Mouse (Mus musculus) neural tube, embryonic 14.5 days (tissue): Measurements from ENCODE around the gene Tmem107. TPM values are rescaled to one million over a fixed set of nuclear protein-coding genes. Genes with fewer than 3 reads are reported as not detected.

Experiments used
- ATAC-seq: fragments of 200-750 bp; cut with Nextera tagmentation; 2 replicates; pipeline ENCODE4 v1.8.0; 2017; ENCODE audit warnings: low read depth, mild to moderate bottlenecking, moderate TSS enrichment, moderate library complexity
- H3K27ac ChIP-seq: fragments of 300-500 bp; sonication (generic); 2 replicates; pipeline ENCODE4 v1.5.1; 2014; ENCODE audit warnings: low read depth, mild to moderate bottlenecking, control low read depth, low read length, moderate library complexity, mixed read lengths
- H3K27me3 ChIP-seq: fragments of 300-500 bp; sonication (generic); 2 replicates; pipeline ENCODE4 v1.6.1; 2014; ENCODE audit warnings: low read length; ENCODE audit not compliant: control insufficient read depth, insufficient read depth
- H3K36me3 ChIP-seq: fragments of 300-500 bp; sonication (generic); 2 replicates; pipeline ENCODE4 v1.6.1; 2014; ENCODE audit warnings: low read length, mixed read lengths; ENCODE audit not compliant: control insufficient read depth, insufficient read depth
- H3K4me1 ChIP-seq: fragments of 300-500 bp; sonication (generic); 2 replicates; pipeline ENCODE4 v1.6.1; 2014; ENCODE audit warnings: low read length; ENCODE audit not compliant: control insufficient read depth, insufficient read depth
- H3K4me2 ChIP-seq: fragments of 300-500 bp; sonication (generic); 2 replicates; pipeline ENCODE4 v1.6.1; 2014; ENCODE audit warnings: mild to moderate bottlenecking, low read depth, low read length, control low read depth
- H3K4me3 ChIP-seq: fragments of 300-500 bp; sonication (generic); 2 replicates; pipeline ENCODE4 v1.5.1; 2014; ENCODE audit warnings: low read depth, low read length, control low read depth, mixed read lengths
- H3K9ac ChIP-seq: fragments of 300-500 bp; sonication (generic); replicated peaks from 2 replicates; pipeline ENCODE4 v1.6.1; 2014; ENCODE audit warnings: low read depth, mild to moderate bottlenecking, control low read depth, low read length, mixed read lengths
- H3K9me3 ChIP-seq: fragments of 300-500 bp; sonication (generic); 2 replicates; pipeline ENCODE4 v1.6.1; 2016; ENCODE audit warnings: low read length; ENCODE audit not compliant: control insufficient read depth
- WGBS: fragments of 180-500 bp; shearing (Covaris S2); extraction: QIAGEN DNeasy Blood & Tissue Kit; methylation state at CpG from one replicate; pipeline ENCODE4 v1.1.7; 2014; 5-methylcytosine and 5-hydroxymethylcytosine counted together
- polyA plus RNA-seq: library from polyadenylated mRNA; unstranded; fragments of >200 nt; fragmentation: Nextera tagmentation; extraction: Ambion mirVana; gene quantifications from 2 replicates; pipeline ENCODE4 v1.2.1, GENCODE M21; 2014

Gene Tmem107
- polyA plus RNA-seq, 1 experiment from 2014 or later = 27.7 TPM

DNA sequence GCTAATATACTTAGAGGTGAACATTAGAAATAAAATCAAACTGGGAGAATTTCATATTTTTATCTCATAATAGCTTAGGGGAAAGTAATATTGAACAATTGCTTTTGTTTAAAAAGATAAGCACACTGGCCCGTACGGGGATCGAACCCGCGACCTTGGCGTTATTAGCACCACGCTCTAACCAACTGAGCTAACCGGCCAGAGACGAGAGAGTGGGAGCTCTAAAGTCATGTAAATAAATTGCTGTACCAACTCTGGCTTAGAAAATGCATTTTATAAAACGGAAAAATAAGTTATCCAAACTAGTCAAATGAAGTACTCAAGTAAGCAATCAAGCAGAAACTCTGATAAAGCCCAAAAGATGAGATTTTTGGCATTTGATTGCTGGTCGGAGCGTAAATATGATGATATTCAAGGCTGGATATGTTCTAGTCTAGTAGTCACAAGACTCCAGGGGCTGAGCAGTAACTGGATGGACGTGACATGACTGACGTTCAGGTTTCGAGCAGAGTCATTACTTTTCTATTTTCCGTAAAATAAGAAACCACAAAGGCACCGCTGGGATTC, 8.3 kb upstream of the Tmem107 start:
- Histone ChIP-seq H3K4me2 (peak overlapping the region; percentile 79), H3K4me1 (peaks cover 30% of the 10 kb centered on the region), H3K4me3 (peak overlapping the region; percentile 70), H3K9ac (no peak overlapping the region), H3K9me3 (no peaks in the 10 kb centered on the region), H3K27ac (peak overlapping the region; percentile 52; the same call in 1 of the 2 replicates), H3K36me3 (no peaks in the 10 kb centered on the region), H3K27me3 (no peaks in the 10 kb centered on the region)
- no peak for ATAC-seq
- 1% methylated on average over 17 of the region's 17 CpGs for WGBS

DNA sequence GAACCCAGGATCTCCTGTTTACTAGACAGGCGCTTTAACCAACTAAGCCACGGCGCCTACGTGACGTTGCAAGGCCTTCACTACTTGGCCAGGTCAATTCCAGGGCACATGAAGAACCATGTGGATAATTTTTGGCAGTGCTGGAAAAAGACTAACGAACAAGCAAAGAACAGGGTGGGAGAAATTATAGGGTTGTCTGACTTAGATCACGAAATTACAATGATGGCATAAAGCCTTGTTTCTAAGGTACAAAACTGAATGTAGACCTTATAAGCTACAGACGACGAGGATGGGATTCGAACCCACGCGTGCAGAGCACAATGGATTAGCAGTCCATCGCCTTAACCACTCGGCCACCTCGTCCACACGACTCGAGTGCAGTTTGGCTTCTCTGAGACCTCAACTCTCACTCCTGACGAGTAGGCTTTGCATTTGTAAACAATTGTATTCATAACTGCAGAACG, 7.8 kb upstream of the Tmem107 start:
- peaks cover 31% of the 10 kb centered on the region for H3K4me1 ChIP-seq
- H3K4me3 ChIP-seq = peak overlapping the region; percentile 70
- H3K4me2 ChIP-seq = peak overlapping the region; percentile 76
- H3K27ac ChIP-seq = peak overlapping the region; percentile 52; the same call in 1 of the 2 replicates
- peak; percentile 60 for ATAC-seq
- no peak overlapping the region for H3K9ac ChIP-seq
- H3K27me3 ChIP-seq = no peaks in the 10 kb centered on the region
- WGBS = under 1% methylated on average over 19 of the region's 19 CpGs
- H3K36me3 ChIP-seq = no peaks in the 10 kb centered on the region
- H3K9me3 ChIP-seq = no peaks in the 10 kb centered on the region

DNA sequence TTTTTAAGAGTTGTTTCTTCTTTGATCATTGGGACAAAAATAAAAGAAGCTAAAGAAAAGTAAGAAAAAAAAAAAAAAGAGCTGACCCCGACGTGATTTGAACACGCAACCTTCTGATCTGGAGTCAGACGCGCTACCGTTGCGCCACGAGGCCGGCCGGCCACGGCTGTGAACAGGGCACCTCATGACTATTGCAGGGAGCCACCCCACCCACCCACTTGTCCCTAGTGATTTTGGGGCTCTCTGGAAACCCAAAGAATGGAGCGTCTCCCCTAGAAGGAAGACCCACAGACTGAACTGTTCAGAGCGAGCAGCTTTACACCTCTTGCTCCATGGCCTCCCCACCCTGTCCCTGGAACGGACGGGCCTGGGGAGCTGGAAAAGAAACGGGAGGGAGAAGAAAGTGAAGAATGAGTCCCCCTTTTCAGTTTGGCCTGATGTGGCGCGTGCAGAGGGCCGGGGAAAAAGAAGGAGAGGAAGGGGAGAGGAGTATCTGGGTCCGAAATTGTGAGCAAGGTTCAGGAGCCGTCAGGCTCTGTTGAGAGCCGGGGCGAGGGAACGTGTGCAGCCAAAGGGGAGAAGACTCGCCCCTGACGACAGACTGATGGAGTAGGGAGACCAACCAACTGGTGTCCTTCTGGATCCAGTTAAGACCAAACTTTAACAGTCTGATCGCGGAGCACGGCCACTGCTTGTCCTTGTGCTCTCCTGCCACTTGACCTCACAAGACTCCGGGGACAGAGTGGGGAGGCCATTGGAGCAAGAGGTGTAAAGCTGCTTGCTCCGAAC, 7.0 kb upstream of the Tmem107 start:
- Histone ChIP-seq H3K9me3 (no peaks in the 10 kb centered on the region), H3K27me3 (no peaks in the 10 kb centered on the region), H3K4me2 (peak overlapping the region; percentile 76), H3K9ac (peak overlapping the region; percentile 59), H3K4me1 (peaks cover 25% of the 10 kb centered on the region), H3K4me3 (peak overlapping the region; percentile 70), H3K27ac (peak overlapping the region; percentile 39), H3K36me3 (no peaks in the 10 kb centered on the region)
- 0 out of 2 replicates have a peak, but pooled peaks have one; percentile 29 for ATAC-seq
- WGBS = under 1% methylated on average over 31 of the region's 31 CpGs

DNA sequence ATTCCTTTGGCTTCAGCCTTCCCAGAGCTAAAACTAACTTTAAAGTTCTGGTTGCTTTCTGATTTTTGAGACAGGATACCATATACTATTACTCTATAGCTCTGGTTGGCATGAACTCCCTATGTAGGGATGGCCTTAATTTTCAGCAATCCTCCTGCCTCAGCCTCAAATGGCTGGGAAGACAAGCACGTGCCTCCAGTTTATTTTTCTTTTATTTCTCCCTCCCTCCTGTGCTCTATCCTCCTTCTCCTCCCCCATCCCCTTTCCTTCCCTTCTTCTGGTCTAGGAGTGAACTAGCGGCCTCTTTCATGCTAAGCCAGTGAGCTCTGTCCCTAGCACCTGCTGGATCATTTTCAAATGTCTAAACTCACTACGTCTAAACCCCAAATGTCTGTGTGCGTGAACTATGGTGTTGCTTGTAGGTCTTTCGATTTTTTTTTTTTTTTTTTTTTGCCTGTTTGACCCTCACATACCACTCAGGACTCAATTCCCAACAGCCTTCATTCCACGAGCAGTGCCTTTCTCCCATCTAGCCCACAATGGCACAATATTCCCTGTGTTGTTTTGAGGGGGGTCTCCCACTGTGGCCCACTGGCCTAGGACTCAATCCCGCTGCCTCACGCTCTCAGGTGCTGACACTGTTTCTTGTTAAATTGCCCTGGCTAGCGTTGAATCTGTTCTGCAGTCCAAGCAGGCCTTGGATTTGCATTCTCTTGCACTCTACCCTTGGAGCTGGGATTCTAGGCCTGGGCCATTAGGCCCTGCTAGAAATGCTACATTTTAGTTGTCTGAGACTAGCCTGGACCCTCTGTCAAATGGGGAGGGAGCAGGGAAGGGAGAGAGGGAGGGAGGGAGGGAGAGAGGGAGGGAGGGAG, 6.1 kb upstream of the Tmem107 start:
- Histone ChIP-seq H3K27ac (no peak overlapping the region), H3K9me3 (no peaks in the 10 kb centered on the region), H3K4me3 (peak overlapping the region; percentile 70), H3K4me2 (peak overlapping the region; percentile 76), H3K4me1 (peaks cover 25% of the 10 kb centered on the region), H3K36me3 (no peaks in the 10 kb centered on the region), H3K27me3 (no peaks in the 10 kb centered on the region), H3K9ac (peak overlapping the region; percentile 59; the same call in 1 of the 2 replicates)
- ATAC-seq = no peak
- 59% methylated on average over 9 of the region's 9 CpGs for WGBS

DNA sequence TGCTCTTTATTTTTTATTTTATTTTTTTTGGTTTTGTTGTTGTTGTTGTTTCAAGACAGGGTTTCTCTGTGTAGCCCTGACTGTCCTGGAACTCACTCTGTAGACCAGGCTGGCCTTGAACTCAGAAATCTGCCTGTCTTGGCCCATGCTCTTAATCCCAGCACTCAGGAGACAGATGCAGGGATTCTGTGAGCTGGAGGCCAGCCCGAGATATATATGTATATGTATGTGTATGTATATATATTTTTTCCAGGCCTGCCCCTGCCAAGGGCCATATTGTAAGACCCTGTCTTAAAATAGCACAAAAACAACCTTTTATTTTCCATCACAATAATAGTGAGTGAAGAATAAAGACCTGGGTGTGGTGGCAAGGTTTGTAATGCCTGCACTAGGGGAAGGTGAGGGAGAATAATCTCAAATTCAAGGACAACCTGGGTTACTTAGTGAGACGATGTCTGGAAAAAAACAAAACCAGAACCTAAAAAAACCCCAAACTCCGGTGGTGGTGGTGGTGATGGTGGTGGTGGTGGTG, 5.1 kb upstream of the Tmem107 start:
- H3K4me1 ChIP-seq = peaks cover 29% of the 10 kb centered on the region
- no peak overlapping the region for H3K4me3 ChIP-seq
- H3K27me3 ChIP-seq = no peaks in the 10 kb centered on the region
- H3K9ac ChIP-seq = no peak overlapping the region
- ATAC-seq = no peak
- 60% methylated on average over 3 of the region's 3 CpGs for WGBS
- H3K27ac ChIP-seq = no peak overlapping the region
- H3K9me3 ChIP-seq = no peaks in the 10 kb centered on the region
- peak overlapping the region; percentile 73 for H3K4me2 ChIP-seq
- no peaks in the 10 kb centered on the region for H3K36me3 ChIP-seq

DNA sequence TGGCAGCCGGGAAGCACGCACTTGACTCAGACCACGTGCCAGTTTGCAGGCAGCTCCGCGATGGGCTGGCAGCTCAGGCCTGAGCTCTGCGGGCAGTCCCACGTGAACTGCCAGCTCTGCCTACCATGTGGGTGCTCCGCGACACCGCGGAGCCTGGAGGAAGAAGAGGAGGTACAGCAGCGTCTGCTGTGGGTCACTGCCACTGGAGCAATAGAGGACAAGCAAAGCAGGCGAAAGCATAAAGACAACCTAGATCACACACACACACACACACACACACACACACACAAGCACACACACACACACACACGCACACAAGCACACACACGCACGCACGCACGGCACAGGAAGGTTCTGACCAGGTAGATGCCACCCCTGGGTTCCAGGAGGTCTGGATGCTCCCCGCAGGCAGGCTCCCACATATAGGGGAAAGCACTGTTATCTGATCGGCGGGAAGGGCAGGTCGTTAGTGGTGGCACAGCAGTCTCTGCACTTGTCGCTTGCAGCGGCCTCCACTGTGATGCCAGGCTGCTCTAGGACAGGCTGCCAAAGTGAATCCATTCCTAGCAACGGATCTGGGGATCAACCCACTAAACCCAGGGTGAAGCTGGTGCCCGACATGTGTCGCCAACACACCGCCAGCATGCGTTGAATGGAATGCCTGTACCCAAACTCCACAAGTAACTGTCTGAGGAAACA, 4.3 kb upstream of the Tmem107 start:
- Histone ChIP-seq H3K9me3 (no peaks in the 10 kb centered on the region), H3K4me2 (peak overlapping the region; percentile 73), H3K27me3 (no peaks in the 10 kb centered on the region), H3K36me3 (no peaks in the 10 kb centered on the region), H3K4me1 (peaks cover 25% of the 10 kb centered on the region), H3K4me3 (peak overlapping the region; percentile 33), H3K27ac (no peak overlapping the region), H3K9ac (peak overlapping the region; percentile 34; the same call in 1 of the 2 replicates)
- WGBS = 2% methylated on average over 26 of the region's 29 CpGs
- no peak for ATAC-seq

DNA sequence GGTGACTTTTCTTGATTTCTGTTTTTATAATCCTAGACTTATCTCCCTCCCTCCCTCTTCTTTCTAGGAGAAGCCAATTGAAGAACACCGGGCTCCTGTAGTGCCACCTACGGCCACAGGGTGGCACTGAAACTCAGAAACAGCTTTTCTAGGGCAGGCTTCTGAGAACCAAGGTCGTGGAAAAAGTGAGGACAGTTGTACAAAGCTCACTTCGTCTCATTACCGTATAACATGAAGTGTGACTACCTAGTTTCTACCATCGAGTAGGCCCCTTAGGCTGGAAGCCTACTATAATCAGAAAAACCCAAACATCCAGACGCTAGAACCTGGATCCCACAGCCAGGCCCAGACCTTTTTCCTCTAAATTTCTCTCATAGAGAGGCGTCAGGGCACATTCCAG, 3.6 kb upstream of the Tmem107 start:
- ATAC-seq = no peak
- H3K36me3 ChIP-seq = no peaks in the 10 kb centered on the region
- H3K27ac ChIP-seq = no peak overlapping the region
- no peaks in the 10 kb centered on the region for H3K27me3 ChIP-seq
- H3K4me3 ChIP-seq = peak overlapping the region; percentile 33
- 12% methylated on average over 8 of the region's 8 CpGs for WGBS
- H3K9me3 ChIP-seq = no peaks in the 10 kb centered on the region
- H3K4me1 ChIP-seq = peaks cover 25% of the 10 kb centered on the region
- H3K4me2 ChIP-seq = peak overlapping the region; percentile 73
- no peak overlapping the region; the same call in 1 of the 2 replicates for H3K9ac ChIP-seq

DNA sequence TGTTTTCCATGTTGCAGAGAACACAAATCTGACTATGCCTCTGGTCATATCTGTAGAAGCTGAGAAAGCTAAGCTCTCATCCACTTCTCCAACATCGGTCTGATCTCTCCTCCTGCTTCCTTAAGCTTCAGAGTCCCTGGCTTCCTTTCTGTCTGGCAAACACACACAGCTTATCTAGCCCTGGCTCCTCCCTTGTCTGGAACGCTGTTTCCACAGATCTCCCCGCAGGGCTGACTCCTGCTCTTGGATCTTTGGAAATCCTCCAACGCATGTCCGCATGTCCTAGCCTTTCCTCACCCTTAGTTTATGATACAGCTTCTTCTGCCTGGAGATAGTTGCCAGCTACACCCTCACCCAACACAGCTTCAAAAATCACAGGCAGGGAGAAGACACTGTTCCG, 3.0 kb upstream of the Tmem107 start:
- Histone ChIP-seq H3K9me3 (no peaks in the 10 kb centered on the region), H3K36me3 (no peaks in the 10 kb centered on the region), H3K27me3 (no peaks in the 10 kb centered on the region), H3K4me2 (no peak overlapping the region), H3K4me1 (peaks cover 28% of the 10 kb centered on the region), H3K4me3 (no peak overlapping the region), H3K27ac (no peak overlapping the region), H3K9ac (no peak overlapping the region)
- WGBS = 66% methylated on average over 6 of the region's 6 CpGs
- ATAC-seq = no peak
